Mouse (Mus musculus) c-Kit-negative CD71-positive TER-119-positive erythroid progenitor cells, embryonic 14.5 days (primary cell): ENCODE measurements around the gene Pdik1l.

ENCODE experiments used
- DNase-seq: peaks from one replicate; pipeline ENCODE4 v3.0.0-alpha.2; 2013; ENCODE audit warnings: low read depth, low spot score

The Pdik1l gene

DNA sequence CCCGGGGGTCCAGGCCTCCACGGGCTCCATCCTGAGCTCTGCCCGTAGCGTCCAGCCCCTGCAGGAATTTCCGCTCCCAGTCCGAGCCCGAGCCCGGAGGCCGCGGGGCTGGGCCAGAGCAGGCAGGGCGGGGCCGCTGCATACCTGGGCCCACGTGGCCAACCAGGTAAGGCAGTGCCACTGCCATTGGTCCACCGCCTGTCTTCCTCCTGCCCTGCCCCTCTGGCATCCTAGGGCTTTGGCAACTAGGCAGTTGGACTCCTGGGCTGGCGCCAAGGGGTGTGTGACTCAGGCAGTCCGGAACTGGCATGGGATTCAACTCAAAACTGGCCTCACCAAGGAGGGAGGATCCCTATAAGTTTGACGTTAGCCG, 49.4 kb downstream of the Pdik1l start, which contains the start of gene Cnksr1:
TSS of gene Cnksr1 (minus strand) at position 121 of the 373 bp plus-strand sequence.
- no peak for DNase-seq

DNA sequence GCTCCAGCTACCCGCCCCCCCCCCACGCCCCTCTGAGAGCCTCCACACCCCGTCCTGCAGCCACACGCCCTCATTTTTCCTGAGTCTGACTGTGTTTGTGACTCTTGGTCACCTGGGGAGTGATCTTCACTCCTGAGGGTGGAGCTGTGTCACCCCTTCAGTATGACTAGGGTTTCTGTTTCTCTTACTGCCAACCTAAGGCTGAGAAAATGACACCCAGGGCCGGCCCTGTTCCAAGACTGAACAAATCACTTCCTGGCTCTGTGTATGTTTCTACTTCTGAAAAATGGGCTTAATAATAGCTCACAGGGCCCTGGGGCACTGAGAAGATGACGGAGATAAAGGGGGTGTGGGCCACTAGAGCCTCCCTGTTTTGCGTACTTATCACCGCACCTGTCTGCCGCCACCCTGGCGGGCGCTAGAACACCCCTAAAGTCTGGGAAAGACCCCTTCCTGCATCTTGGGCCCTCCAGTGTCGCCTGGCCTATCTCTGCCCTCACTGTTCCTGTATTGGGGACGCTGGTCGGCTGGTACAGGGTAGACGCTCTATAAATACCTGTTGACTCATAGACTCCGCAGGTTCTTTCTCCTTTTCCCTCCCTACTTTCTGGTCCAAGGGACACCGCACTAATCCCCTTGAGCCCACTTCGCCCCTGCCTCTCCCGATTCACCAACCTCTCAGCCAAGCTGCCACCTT, 50.0 kb downstream of the Pdik1l start:
- DNase-seq, result no peak

DNA sequence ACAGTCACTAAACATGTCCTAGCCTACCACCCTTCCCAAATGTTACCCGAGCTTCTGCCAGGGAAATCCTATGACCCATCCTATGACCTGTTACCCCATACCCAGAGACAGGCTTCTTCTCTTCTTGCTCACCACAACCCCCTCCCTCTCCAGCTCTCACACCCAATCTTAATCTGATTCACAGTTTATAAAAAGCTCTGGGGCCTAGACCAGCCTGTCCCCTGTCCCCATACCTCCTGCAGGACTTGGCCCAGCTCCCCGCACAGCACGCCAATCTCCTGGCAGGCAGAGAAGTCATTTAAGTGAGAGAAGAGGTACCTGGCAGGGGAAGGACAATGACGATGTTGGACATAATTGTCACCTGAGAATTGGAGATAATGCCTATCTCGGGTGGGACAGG, 52.8 kb downstream of the Pdik1l start:
- DNase-seq, result no peak

DNA sequence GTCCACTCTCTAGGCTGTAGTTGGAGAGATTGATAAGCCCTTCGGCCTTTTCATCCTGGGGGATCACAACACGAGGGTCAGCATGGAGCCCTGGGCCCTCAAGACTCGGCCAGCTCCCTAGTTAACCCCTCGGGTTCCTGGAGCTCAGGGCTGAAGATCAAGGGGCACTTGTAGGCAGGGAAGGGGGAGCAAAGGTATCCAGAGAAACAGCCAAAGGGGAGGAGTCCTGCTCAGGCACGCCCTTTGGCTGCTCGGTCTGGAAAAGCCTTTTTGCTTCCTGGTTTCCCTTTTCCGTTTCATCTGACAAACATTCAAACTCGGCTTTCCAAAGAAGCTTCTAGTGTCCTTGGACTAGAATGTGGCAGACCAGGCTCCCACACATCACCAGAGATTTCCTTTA, 57.3 kb downstream of the Pdik1l start:
- DNase-seq, result no peak

DNA sequence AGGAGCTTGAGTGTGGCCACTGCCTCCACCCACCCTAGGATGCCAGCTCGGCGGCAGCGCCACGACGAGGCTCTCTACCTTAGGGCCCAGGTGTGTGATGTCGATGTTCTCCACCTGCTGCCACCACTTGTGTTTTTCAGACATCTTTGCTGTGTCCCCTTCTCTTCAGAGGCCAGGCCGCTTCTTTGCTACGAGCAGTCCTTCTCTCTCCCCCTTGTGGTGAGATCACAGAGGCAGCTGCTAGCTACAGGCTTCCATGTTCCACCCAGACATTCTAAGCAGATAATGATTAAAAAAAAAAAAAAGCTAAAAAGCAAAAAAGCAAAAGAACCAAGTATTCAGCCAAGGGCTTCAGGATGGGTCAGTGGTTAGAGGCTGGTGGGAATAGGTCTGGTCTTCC, 60.5 kb downstream of the Pdik1l start, which contains the start of gene Catsper4:
TSS of gene Catsper4 (minus strand) at position 190 of the 400 bp plus-strand sequence.
- DNase-seq, result no peak
